Mouse (Mus musculus) MEL (cell line): ENCODE measurements around the gene Tbx3. TPM values are rescaled to one million over a fixed set of nuclear protein-coding genes. Genes with fewer than 3 reads are reported as not detected.

Experiments
- DNase-seq: peaks from one replicate; pipeline ENCODE4 v3.0.0; 2011; ENCODE audit warnings: low read depth, low spot score
- H3K27ac ChIP-seq: 2 replicates; pipeline ENCODE4 v1.5.1; 2012; ENCODE audit warnings: low read depth, mild to moderate bottlenecking, control low read depth, low read length, moderate library complexity; ENCODE audit not compliant: control insufficient read depth
- H3K27me3 ChIP-seq, 2 experiments: fragments of 150-350 bp in 1 of 2; sonication (generic) in 1 of 2; 2 replicates each; pipeline ENCODE4 v1.6.1; 2012; ENCODE audit warnings: low read length in 2 of 2, mild to moderate bottlenecking in 2 of 2, improper control_type of control experiment in 1 of 2, moderate library complexity in 1 of 2; ENCODE audit not compliant: insufficient read depth in 2 of 2, control insufficient read depth in 1 of 2
- H3K36me3 ChIP-seq, 2 experiments: 2 replicates each; pipeline ENCODE4 v1.6.1; 2012 to 2014; ENCODE audit warnings: low read length in 2 of 2, improper control_type of control experiment in 1 of 2, inconsistent platforms in 1 of 2, mild to moderate bottlenecking in 1 of 2; ENCODE audit not compliant: insufficient read depth in 2 of 2, control insufficient read depth in 1 of 2
- H3K4me1 ChIP-seq, 2 experiments: fragments of 150-350 bp in 1 of 2; sonication (generic) in 1 of 2; 2 replicates each; pipeline ENCODE4 v1.6.1; 2012; ENCODE audit warnings: low read length in 2 of 2, improper control_type of control experiment in 1 of 2, mild to moderate bottlenecking in 1 of 2; ENCODE audit not compliant: insufficient read depth in 2 of 2, control insufficient read depth in 1 of 2
- H3K4me3 ChIP-seq, 2 experiments: fragments of 150-350 bp in 1 of 2; sonication (generic) in 1 of 2; 2 replicates each; pipeline ENCODE4 v1.5.1; 2012; ENCODE audit warnings: low read depth in 2 of 2, low read length in 2 of 2, mild to moderate bottlenecking in 2 of 2, moderate library complexity in 2 of 2, control low read depth in 1 of 2, improper control_type of control experiment in 1 of 2; ENCODE audit not compliant: control insufficient read depth in 1 of 2, insufficient read depth in 1 of 2
- H3K79me2 ChIP-seq: 2 replicates; pipeline ENCODE4 v1.6.1; 2012; ENCODE audit warnings: mild to moderate bottlenecking, low read length, moderate library complexity; ENCODE audit not compliant: control insufficient read depth, poor library complexity, insufficient read depth
- H3K9ac ChIP-seq: 2 replicates; pipeline ENCODE4 v1.6.1; 2012; ENCODE audit warnings: low read depth, mild to moderate bottlenecking, control low read depth, low read length, moderate library complexity; ENCODE audit not compliant: control insufficient read depth, poor library complexity, severe bottlenecking
- H3K9me3 ChIP-seq: fragments of 150-350 bp; sonication (generic); replicated peaks from 2 replicates; pipeline ENCODE4 v1.6.1; 2012; ENCODE audit warnings: mild to moderate bottlenecking, low read length, improper control_type of control experiment, moderate library complexity; ENCODE audit not compliant: insufficient read depth
- CHD1 ChIP-seq: IDR thresholded peaks from 2 replicates; pipeline ENCODE4 v1.6.1; 2012; ENCODE audit warnings: low read depth, mild to moderate bottlenecking, inconsistent platforms, low read length, improper control_type of control experiment
- CHD2 ChIP-seq: IDR thresholded peaks from 2 replicates; pipeline ENCODE4 v1.6.1; 2011; ENCODE audit warnings: low read length, improper control_type of control experiment
- CTCF ChIP-seq, 3 experiments: IDR thresholded peaks in 2 of 3; conservative IDR thresholded peaks in 1 of 3; 2 replicates each; pipeline ENCODE4 v1.5.1; 2011 to 2012; ENCODE audit warnings: low read length in 3 of 3, low read depth in 2 of 3, mild to moderate bottlenecking in 2 of 3, improper control_type of control experiment in 1 of 3, inconsistent platforms in 1 of 3, mixed read lengths in 1 of 3, moderate library complexity in 1 of 3; ENCODE audit not compliant: control insufficient read depth in 1 of 3, insufficient read depth in 1 of 3, poor library complexity in 1 of 3, severe bottlenecking in 1 of 3
- EP300 ChIP-seq, 2 experiments: IDR thresholded peaks; 2 replicates each; pipeline ENCODE4 v1.6.1; 2011; ENCODE audit warnings: improper control_type of control experiment in 2 of 2, low read length in 2 of 2, low read depth in 1 of 2, mild to moderate bottlenecking in 1 of 2
- ETS1 ChIP-seq: IDR thresholded peaks from 2 replicates; pipeline ENCODE4 v1.6.1; 2012; ENCODE audit warnings: low read depth, mild to moderate bottlenecking, inconsistent platforms, low read length, improper control_type of control experiment, moderate library complexity
- GATA1 ChIP-seq: IDR thresholded peaks from 2 replicates; pipeline ENCODE4 v1.6.1; 2011; ENCODE audit warnings: low read depth, low read length, improper control_type of control experiment
- JUND ChIP-seq: IDR thresholded peaks from 2 replicates; pipeline ENCODE4 v1.6.1; 2011; ENCODE audit warnings: low read depth, mild to moderate bottlenecking, improper control_type of control experiment, low read length
- KAT2A ChIP-seq: conservative IDR thresholded peaks from 2 replicates; pipeline ENCODE4 v1.6.1; 2012; ENCODE audit warnings: low read depth, low read length, improper control_type of control experiment, inconsistent platforms
- MAFK ChIP-seq: IDR thresholded peaks from 2 replicates; pipeline ENCODE4 v1.6.1; 2011; ENCODE audit warnings: low read depth, mild to moderate bottlenecking, low read length, improper control_type of control experiment, borderline replicate concordance
- MAZ ChIP-seq: IDR thresholded peaks from 2 replicates; pipeline ENCODE4 v1.6.1; 2012; ENCODE audit warnings: low read depth, mild to moderate bottlenecking, inconsistent platforms, low read length, improper control_type of control experiment
- MEF2A ChIP-seq: IDR thresholded peaks from 2 replicates; pipeline ENCODE4 v1.6.1; 2014; ENCODE audit warnings: low read depth, mild to moderate bottlenecking, inconsistent platforms, low read length, improper control_type of control experiment; ENCODE audit not compliant: poor library complexity, insufficient replicate concordance, severe bottlenecking; ENCODE audit errors: extremely low read depth
- NELFE ChIP-seq: IDR thresholded peaks from 2 replicates; pipeline ENCODE4 v1.6.1; 2011; ENCODE audit warnings: low read depth, low read length, improper control_type of control experiment
- NRF1 ChIP-seq: IDR thresholded peaks from 2 replicates; pipeline ENCODE4 v1.6.1; 2014; ENCODE audit warnings: low read depth, mild to moderate bottlenecking, inconsistent platforms, low read length, improper control_type of control experiment, moderate library complexity; ENCODE audit not compliant: poor library complexity, insufficient read depth, severe bottlenecking
- POLR2A ChIP-seq, 2 experiments: IDR thresholded peaks; 2 replicates each; pipeline ENCODE4 v1.6.1; 2011 to 2012; ENCODE audit warnings: low read length in 2 of 2, mild to moderate bottlenecking in 2 of 2, control low read depth in 1 of 2, improper control_type of control experiment in 1 of 2, low read depth in 1 of 2, moderate library complexity in 1 of 2; ENCODE audit not compliant: control insufficient read depth in 1 of 2, insufficient read depth in 1 of 2, poor library complexity in 1 of 2
- POLR2AphosphoS2 ChIP-seq: IDR thresholded peaks from 2 replicates; pipeline ENCODE4 v1.6.1; 2011; ENCODE audit warnings: low read length, improper control_type of control experiment
- POLR2AphosphoS5 ChIP-seq: IDR thresholded peaks from 2 replicates; pipeline ENCODE4 v1.6.1; 2012; ENCODE audit warnings: low read depth, borderline replicate concordance, mild to moderate bottlenecking, inconsistent platforms, low read length, moderate library complexity, mixed read lengths
- RAD21 ChIP-seq: IDR thresholded peaks from 2 replicates; pipeline ENCODE4 v1.6.1; 2011; ENCODE audit warnings: mild to moderate bottlenecking, low read depth, low read length, improper control_type of control experiment
- RCOR1 ChIP-seq: IDR thresholded peaks from 2 replicates; pipeline ENCODE4 v1.6.1; 2012; ENCODE audit warnings: low read depth, mild to moderate bottlenecking, inconsistent platforms, low read length, improper control_type of control experiment
- TAL1 ChIP-seq: IDR thresholded peaks from 2 replicates; pipeline ENCODE4 v1.6.1; 2012; ENCODE audit warnings: mild to moderate bottlenecking, inconsistent platforms, low read length, moderate library complexity, mixed read lengths
- TBP ChIP-seq: IDR thresholded peaks from 2 replicates; pipeline ENCODE4 v1.8.0; 2011; ENCODE audit warnings: low read depth, low read length, improper control_type of control experiment
- UBTF ChIP-seq: IDR thresholded peaks from 2 replicates; pipeline ENCODE4 v1.6.1; 2012; ENCODE audit warnings: low read depth, mild to moderate bottlenecking, inconsistent platforms, low read length, improper control_type of control experiment, moderate library complexity, borderline replicate concordance; ENCODE audit not compliant: insufficient read depth
- ZC3H11A ChIP-seq: IDR thresholded peaks from 2 replicates; pipeline ENCODE4 v1.6.1; 2012; ENCODE audit warnings: low read depth, mild to moderate bottlenecking, inconsistent platforms, low read length, improper control_type of control experiment
- ZKSCAN1 ChIP-seq: IDR thresholded peaks from 2 replicates; pipeline ENCODE4 v1.6.1; 2012; ENCODE audit warnings: low read depth, mild to moderate bottlenecking, inconsistent platforms, low read length, improper control_type of control experiment, moderate library complexity
- ZMIZ1 ChIP-seq: IDR thresholded peaks from 2 replicates; pipeline ENCODE4 v1.6.1; 2012; ENCODE audit warnings: low read depth, mild to moderate bottlenecking, inconsistent platforms, low read length, improper control_type of control experiment, moderate library complexity
- ZNF384 ChIP-seq: IDR thresholded peaks from 2 replicates; pipeline ENCODE4 v1.6.1; 2012; ENCODE audit warnings: low read depth, mild to moderate bottlenecking, inconsistent platforms, low read length, improper control_type of control experiment
- polyA plus RNA-seq, 2 experiments: library from polyadenylated mRNA; stranded (reverse) in 1 of 2; unstranded in 1 of 2; fragments of >175 nt in 1 of 2; fragments of >200 nt in 1 of 2; gene quantifications; 2 replicates each; pipeline versions ENCODE4 v1.2.1 to v1.2.4; 2012; ENCODE audit warnings: low replicate concordance in 2 of 2, low read depth in 1 of 2; ENCODE audit not compliant: insufficient read length in 2 of 2, insufficient read depth in 1 of 2, missing spikeins in 1 of 2
- total RNA-seq: library from RNA; depleted of rRNA; stranded (reverse); fragments of 300-350 nt; gene quantifications from 2 replicates; pipeline ENCODE4 v1.2.3, GENCODE M21; 2012

Tbx3 gene
- total and polyA plus RNA-seq, 3 experiments: not detected

GRCm38 (mm10) chr5:119658396-119658795 lies 12.1 kb upstream of the Tbx3 start:
- Histone ChIP-seq H3K79me2 (no peaks in the 10 kb centered on the region), H3K36me3 (no peaks in the 10 kb centered on the region), H3K4me1 (no peaks in the 10 kb centered on the region), H3K9me3 (no peaks in the 10 kb centered on the region), H3K9ac (no peak overlapping the region), H3K27ac (no peak overlapping the region), H3K27me3 (no peaks in the 10 kb centered on the region), H3K4me3 (no peak overlapping the region)
- TF ChIP-seq RCOR1: no peak
- TF ChIP-seq CHD1: no peak
- no peak for TF ChIP-seq ZMIZ1
- TF ChIP-seq NRF1: no peak
- no peak for TF ChIP-seq POLR2AphosphoS2
- no peak for TF ChIP-seq POLR2A (IDR thresholded peaks at IDR 0.05; ENCODE audit: control insufficient read depth in 1 of 2, insufficient read depth in 1 of 2, low read depth in 1 of 2, low read length in 2 of 2, poor library complexity in 1 of 2)
- TF ChIP-seq CTCF (IDR thresholded peaks at IDR 0.05 in 2 of 3, conservative IDR thresholded peaks at IDR 0.05 in 1 of 3; ENCODE audit: control insufficient read depth in 1 of 3, insufficient read depth in 1 of 3, low read depth in 2 of 3, low read length in 3 of 3, poor library complexity in 1 of 3, severe bottlenecking in 1 of 3): no peak
- no peak for TF ChIP-seq ZC3H11A
- no peak for TF ChIP-seq TAL1
- no peak for TF ChIP-seq TBP
- TF ChIP-seq RAD21: no peak
- no peak for TF ChIP-seq ZNF384
- no peak for TF ChIP-seq ETS1
- TF ChIP-seq UBTF: no peak
- no peak for TF ChIP-seq EP300 (IDR thresholded peaks at IDR 0.05; ENCODE audit: low read depth in 1 of 2, low read length in 2 of 2)
- DNase-seq: no peak

GRCm38 (mm10) chr5:119659041-119659440 lies 11.4 kb upstream of the Tbx3 start:
- no peaks in the 10 kb centered on the region for H3K4me1 ChIP-seq
- no peak for DNase-seq
- TF ChIP-seq KAT2A (no peak), POLR2AphosphoS2 (no peak), POLR2AphosphoS5 (no peak), GATA1 (no peak), CHD2 (no peak), NRF1 (no peak), MAFK (no peak), ZKSCAN1 (no peak), TBP (no peak), MAZ (no peak), NELFE (no peak), TAL1 (no peak), CHD1 (no peak), RAD21 (no peak), JUND (no peak), ZMIZ1 (no peak), MEF2A (no peak)
- no peaks in the 10 kb centered on the region for H3K27me3 ChIP-seq
- H3K79me2 ChIP-seq: no peaks in the 10 kb centered on the region
- H3K9ac ChIP-seq: no peak overlapping the region
- H3K4me3 ChIP-seq: no peak overlapping the region
- H3K36me3 ChIP-seq: no peaks in the 10 kb centered on the region
- H3K27ac ChIP-seq: no peak overlapping the region
- no peaks in the 10 kb centered on the region for H3K9me3 ChIP-seq
